Mouse (Mus musculus) midbrain, postnatal 0 days (tissue): ENCODE data around the gene Sirt2. TPM values are rescaled to one million over a fixed set of nuclear protein-coding genes. Genes with fewer than 3 reads are reported as not detected.
A peak's percentile ranks its signal among the peaks of the same experiment; 100 is the strongest.

Experiments used
- ATAC-seq: fragments of 200-750 bp; cut with Nextera tagmentation; 2 replicates; pipeline ENCODE4 v1.8.0; 2017; ENCODE audit warnings: moderate number of reproducible peaks, mild to moderate bottlenecking, moderate TSS enrichment, moderate library complexity; ENCODE audit not compliant: low FRiP score
- DNase-seq: peaks from one replicate; pipeline ENCODE4 v3.0.0-alpha.2; 2015; ENCODE audit warnings: low spot score
- H3K27ac ChIP-seq: fragments of 300-500 bp; sonication (generic); 2 replicates; pipeline ENCODE4 v1.5.1; 2014; ENCODE audit warnings: low read depth, mild to moderate bottlenecking, low read length, mixed read lengths
- H3K27me3 ChIP-seq: fragments of 300-500 bp; sonication (generic); 2 replicates; pipeline ENCODE4 v1.6.1; 2014; ENCODE audit warnings: low read length, control low read depth, mixed read lengths; ENCODE audit not compliant: insufficient read depth
- H3K36me3 ChIP-seq: fragments of 300-500 bp; sonication (generic); 2 replicates; pipeline ENCODE4 v1.6.1; 2014; ENCODE audit warnings: low read length, control low read depth, mixed read lengths; ENCODE audit not compliant: insufficient read depth
- H3K4me1 ChIP-seq: fragments of 300-500 bp; sonication (generic); 2 replicates; pipeline ENCODE4 v1.6.1; 2014; ENCODE audit warnings: mild to moderate bottlenecking, control low read depth, antibody characterized with exemption, low read length, mixed read lengths; ENCODE audit not compliant: insufficient read depth
- H3K4me2 ChIP-seq: fragments of 300-500 bp; sonication (generic); 2 replicates; pipeline ENCODE4 v1.6.1; 2014; ENCODE audit warnings: low read depth, mild to moderate bottlenecking, low read length, mixed read lengths; ENCODE audit not compliant: poor library complexity, severe bottlenecking
- H3K4me3 ChIP-seq: fragments of 300-500 bp; sonication (generic); 2 replicates; pipeline ENCODE4 v1.5.1; 2014; ENCODE audit warnings: low read depth, mild to moderate bottlenecking, low read length, moderate library complexity
- H3K9ac ChIP-seq: fragments of 300-500 bp; sonication (generic); replicated peaks from 2 replicates; pipeline ENCODE4 v1.6.1; 2014; ENCODE audit warnings: mild to moderate bottlenecking, low read length, moderate library complexity, mixed read lengths; ENCODE audit not compliant: poor library complexity, severe bottlenecking
- H3K9me3 ChIP-seq: fragments of 300-500 bp; sonication (generic); 2 replicates; pipeline ENCODE4 v1.6.1; 2016; ENCODE audit warnings: low read length, control low read depth
- CTCF ChIP-seq: IDR thresholded peaks from 2 replicates; pipeline ENCODE4 v1.5.1; 2016; ENCODE audit warnings: antibody characterized with exemption, mild to moderate bottlenecking
- WGBS: fragments of 180-500 bp; shearing (Covaris S2); extraction: QIAGEN DNeasy Blood & Tissue Kit; methylation state at CpG from one replicate; pipeline ENCODE4 v1.1.7; 2014; 5-methylcytosine and 5-hydroxymethylcytosine counted together
- polyA plus RNA-seq: library from polyadenylated mRNA; unstranded; fragments of >200 nt; fragmentation: Nextera tagmentation; extraction: Ambion mirVana; gene quantifications from 2 replicates; pipeline ENCODE4 v1.2.1, GENCODE M21; 2015
- total RNA-seq: library from RNA; depleted of rRNA; stranded (reverse); fragments of >200 nt; gene quantifications from 2 replicates; pipeline ENCODE4 v1.2.3, GENCODE M21; 2014

Gene Sirt2
- total and polyA plus RNA-seq, 2 experiments from 2014 or later: 85.9 to 111 TPM

- Histone ChIP-seq H3K9me3 (no peaks in the 10 kb centered on the region), H3K4me1 (0 out of 2 replicates have a peak, but pooled peaks cover 3% of the 10 kb centered on the region), H3K27ac (no peak overlapping the region), H3K4me3 (no peak overlapping the region), H3K9ac (no peak overlapping the region), H3K27me3 (no peaks in the 10 kb centered on the region), H3K4me2 (no peak overlapping the region), H3K36me3 (peaks cover 13% of the 10 kb centered on the region)
- no peak for ATAC-seq
- TF ChIP-seq CTCF: no peak
- no peak for DNase-seq
- 87% methylated on average over 9 of the region's 9 CpGs for WGBS
These were observed 12.3 kb downstream of the Sirt2 start for GRCm38 (mm10) chr7:28778825-28779224.

GRCm38 (mm10) chr7:28780067-28780658 is 13.6 kb downstream of the Sirt2 start:
- peaks cover 25% of the 10 kb centered on the region for H3K36me3 ChIP-seq
- 46% methylated on average over 6 of the region's 6 CpGs for WGBS

GRCm38 (mm10) chr7:28780857-28781256 is 14.3 kb downstream of the Sirt2 start:
- TF ChIP-seq CTCF: no peak
- no peaks in the 10 kb centered on the region for H3K27me3 ChIP-seq
- no peak overlapping the region for H3K4me3 ChIP-seq
- H3K4me2 ChIP-seq: no peak overlapping the region
- H3K27ac ChIP-seq: no peak overlapping the region
- DNase-seq: no peak
- 70% methylated on average over 7 of the region's 7 CpGs for WGBS
- 0 out of 2 replicates have a peak, but pooled peaks cover 3% of the 10 kb centered on the region for H3K4me1 ChIP-seq
- no peak overlapping the region for H3K9ac ChIP-seq
- no peak for ATAC-seq
- peaks cover 32% of the 10 kb centered on the region for H3K36me3 ChIP-seq
- no peaks in the 10 kb centered on the region for H3K9me3 ChIP-seq

More at GRCm38 (mm10) chr7:28780067-28780658, 13.6 kb downstream of the Sirt2 start:
- TF ChIP-seq CTCF: peak; percentile 80
- no peaks in the 10 kb centered on the region for H3K27me3 ChIP-seq
- 0 out of 2 replicates have a peak, but pooled peaks cover 3% of the 10 kb centered on the region for H3K4me1 ChIP-seq
- DNase-seq (peak; percentile 91), ATAC-seq (no peak)
- H3K4me2 ChIP-seq: no peak overlapping the region
- H3K4me3 ChIP-seq: no peak overlapping the region
- no peak overlapping the region for H3K9ac ChIP-seq
- no peak overlapping the region for H3K27ac ChIP-seq
- H3K9me3 ChIP-seq: no peaks in the 10 kb centered on the region

- no peak overlapping the region for H3K27ac ChIP-seq
- 0 out of 2 replicates have a peak, but pooled peaks cover 3% of the 10 kb centered on the region for H3K4me1 ChIP-seq
- no peaks in the 10 kb centered on the region for H3K27me3 ChIP-seq
- H3K4me2 ChIP-seq: no peak overlapping the region
- no peak for TF ChIP-seq CTCF
- H3K9ac ChIP-seq: no peak overlapping the region
- peaks cover 36% of the 10 kb centered on the region for H3K36me3 ChIP-seq
- H3K9me3 ChIP-seq: no peaks in the 10 kb centered on the region
- no peak for ATAC-seq
- 86% methylated on average over 8 of the region's 8 CpGs for WGBS
- no peak for DNase-seq
- no peak overlapping the region for H3K4me3 ChIP-seq
These were observed 14.7 kb downstream of the Sirt2 start for GRCm38 (mm10) chr7:28781261-28781663.

GRCm38 (mm10) chr7:28785161-28785560 is 18.6 kb downstream of the Sirt2 start:
- ATAC-seq (no peak), DNase-seq (no peak)
- Histone ChIP-seq H3K4me2 (no peak overlapping the region), H3K4me3 (no peak overlapping the region), H3K27ac (no peak overlapping the region), H3K36me3 (peaks cover 33% of the 10 kb centered on the region), H3K4me1 (0 out of 2 replicates have a peak, but pooled peaks cover 3% of the 10 kb centered on the region), H3K9me3 (no peaks in the 10 kb centered on the region), H3K9ac (no peak overlapping the region), H3K27me3 (no peaks in the 10 kb centered on the region)
- WGBS: 79% methylated on average over 5 of the region's 5 CpGs
- no peak for TF ChIP-seq CTCF

- H3K36me3 ChIP-seq: peaks cover 30% of the 10 kb centered on the region
- no peaks in the 10 kb centered on the region for H3K27me3 ChIP-seq
- H3K4me2 ChIP-seq: no peak overlapping the region
- TF ChIP-seq CTCF: no peak
- no peak overlapping the region for H3K27ac ChIP-seq
- no peak overlapping the region for H3K9ac ChIP-seq
- H3K9me3 ChIP-seq: no peaks in the 10 kb centered on the region
- no peak for ATAC-seq
- no peak overlapping the region for H3K4me3 ChIP-seq
- WGBS: 92% methylated on average over 9 of the region's 9 CpGs
- no peaks in the 10 kb centered on the region for H3K4me1 ChIP-seq
- DNase-seq: no peak
These were observed 21.3 kb downstream of the Sirt2 start for GRCm38 (mm10) chr7:28787884-28788283.
